Mouse (Mus musculus): ENCODE data around the gene Znfx1. TPM values are rescaled to one million over a fixed set of nuclear protein-coding genes. Genes with fewer than 3 reads are reported as not detected.
A peak's percentile ranks its signal among the peaks of the same experiment; 100 is the strongest.
"Not testable (repeated sequence)": the region's sequence is repeated elsewhere in the genome, so short reads cannot be mapped to it uniquely, and the experiment has no call there.

The Znfx1 gene
- polyA plus RNA-seq, 1 experiment from 2014 or later: 6.7 TPM

DNA sequence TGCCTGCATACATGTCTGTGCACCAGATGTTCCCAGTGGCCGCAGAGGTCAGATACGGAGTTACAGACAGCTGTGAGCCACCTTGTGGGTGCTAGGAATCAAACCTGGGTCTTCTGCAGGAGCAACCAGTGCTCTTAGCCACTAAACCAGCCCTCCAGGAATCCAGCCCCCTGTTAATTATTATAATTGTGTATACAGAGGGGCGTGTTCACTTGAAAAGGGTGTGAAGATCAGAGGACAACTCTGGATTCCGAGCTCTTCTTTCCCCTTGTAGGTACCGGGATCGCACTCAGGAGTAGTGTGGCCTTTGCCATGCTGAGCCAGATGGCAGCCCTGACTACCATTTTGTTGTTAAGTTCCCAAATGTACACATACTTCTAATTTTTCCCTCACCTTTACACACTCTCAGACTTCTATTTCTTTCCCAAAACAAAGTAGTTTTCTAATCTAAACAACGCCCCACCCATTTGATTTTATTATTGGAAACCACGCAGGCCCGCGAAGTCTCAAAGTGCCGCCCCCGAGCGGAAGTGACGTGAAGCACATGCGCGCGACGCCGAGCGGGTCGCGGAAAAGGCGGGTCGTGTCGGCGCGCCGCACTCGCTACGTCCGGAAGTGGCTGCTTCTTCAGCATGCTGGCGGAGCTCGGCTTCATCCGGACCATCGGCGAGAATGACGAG lies 48.0 kb downstream of the Znfx1 start, which contains the start of gene Ddx27:
Gene Ddx27 (plus strand): TSS at position 492 of the 680 bp plus-strand sequence.
- H3K4me2 ChIP-seq: peak within 1 kb of the TSS; percentile 99
- no peaks in the 10 kb centered on the region for H3K9me3 ChIP-seq
- 0 out of 2 replicates have a peak, but pooled peaks cover 3% of the 10 kb centered on the region for H3K27me3 ChIP-seq
- peak within 1 kb of the TSS; percentile 86 for H3K9ac ChIP-seq (replicated peaks)
- peak within 1 kb of the TSS; percentile 93 for H3K4me3 ChIP-seq (replicated peaks)
- 3% methylated on average over 37 of the region's 37 CpGs for WGBS
- H3K4me1 ChIP-seq (replicated peaks): peaks cover 14% of the 10 kb centered on the region
- H3K27ac ChIP-seq: peak within 1 kb of the TSS; percentile 78
- ATAC-seq (ENCODE audit: insufficient number of reproducible peaks, insufficient read depth, low FRiP score, low TSS enrichment, low read depth): peak; percentile 85
- H3K36me3 ChIP-seq: peaks cover 24% of the 10 kb centered on the region

DNA sequence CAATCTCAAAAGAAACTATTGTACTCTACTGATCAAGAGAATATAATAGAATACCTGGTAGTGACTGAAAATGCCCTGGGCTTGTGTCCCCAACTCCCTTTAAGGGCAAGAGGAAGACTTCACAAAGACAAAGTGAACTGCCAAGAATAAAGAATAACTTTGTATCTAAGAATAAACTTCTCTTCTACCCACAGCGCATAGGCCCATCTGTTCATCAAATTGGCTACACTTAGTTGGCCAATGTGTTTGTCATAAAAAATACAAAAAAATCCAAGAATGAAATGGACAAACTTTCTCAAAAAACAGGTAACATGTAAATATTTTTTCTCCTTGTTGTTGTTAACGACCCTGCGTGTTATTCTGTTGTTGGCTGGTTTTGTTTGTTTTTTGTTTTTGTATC lies 52.3 kb downstream of the Znfx1 start:
- Histone ChIP-seq H3K4me3 (replicated peaks) (no peak overlapping the region), H3K4me2 (no peak overlapping the region), H3K4me1 (replicated peaks) (peaks cover under 1% of the 10 kb centered on the region), H3K27ac (no peak overlapping the region), H3K9ac (replicated peaks) (no peak overlapping the region), H3K36me3 (no peaks in the 10 kb centered on the region), H3K27me3 (0 out of 2 replicates have a peak, but pooled peaks cover 3% of the 10 kb centered on the region), H3K9me3 (no peaks in the 10 kb centered on the region)
- no peak for ATAC-seq (ENCODE audit: insufficient number of reproducible peaks, insufficient read depth, low FRiP score, low TSS enrichment, low read depth)
- WGBS: 87% methylated on average over 3 of the region's 3 CpGs

DNA sequence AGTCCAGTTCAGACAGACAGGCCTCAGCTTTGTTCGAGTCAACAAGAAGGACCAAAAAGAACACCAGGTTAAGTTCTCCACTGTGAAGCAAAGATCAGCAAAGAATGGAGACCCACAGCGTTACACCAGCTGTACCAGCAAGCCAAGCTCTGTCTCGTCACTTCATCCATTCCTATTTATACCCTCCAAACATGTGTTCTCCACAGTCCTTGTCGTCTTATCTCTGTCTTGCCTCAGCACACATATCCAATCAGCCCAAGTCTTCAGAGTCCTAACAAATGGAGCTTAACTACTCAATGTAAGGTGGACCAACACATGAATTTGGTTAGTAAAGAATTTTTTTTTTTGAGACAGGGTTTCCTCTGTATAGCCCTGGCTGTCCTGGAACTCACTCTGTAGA lies 53.3 kb downstream of the Znfx1 start:
- Histone ChIP-seq H3K4me1 (replicated peaks) (no peaks in the 10 kb centered on the region), H3K9ac (replicated peaks) (no peak overlapping the region), H3K27ac (no peak overlapping the region), H3K4me3 (replicated peaks) (no peak overlapping the region), H3K27me3 (0 out of 2 replicates have a peak, but pooled peaks cover 3% of the 10 kb centered on the region), H3K9me3 (no peaks in the 10 kb centered on the region), H3K36me3 (no peaks in the 10 kb centered on the region), H3K4me2 (no peak overlapping the region)
- 79% methylated on average over 4 of the region's 4 CpGs for WGBS
- ATAC-seq (ENCODE audit: insufficient number of reproducible peaks, insufficient read depth, low FRiP score, low TSS enrichment, low read depth): no peak

- H3K36me3 ChIP-seq; H3K9me3 ChIP-seq; H3K9ac ChIP-seq (replicated peaks); H3K4me2 ChIP-seq; ATAC-seq (ENCODE audit: insufficient number of reproducible peaks, insufficient read depth, low FRiP score, low TSS enrichment, low read depth); H3K27ac ChIP-seq; H3K4me1 ChIP-seq (replicated peaks); H3K4me3 ChIP-seq (replicated peaks); H3K27me3 ChIP-seq: not testable (repeated sequence)
- 79% methylated on average over 4 of the region's 4 CpGs for whole genome bisulfite sequencing
Observed at GRCm38 (mm10) chr2:167007565-167007964, 55.2 kb downstream of the Znfx1 start.

GRCm38 (mm10) chr2:167007001-167007491 lies 55.8 kb downstream of the Znfx1 start:
- H3K4me3 ChIP-seq (replicated peaks): no peak overlapping the region
- 0 out of 2 replicates have a peak, but pooled peaks cover 3% of the 10 kb centered on the region for H3K27me3 ChIP-seq
- ATAC-seq (ENCODE audit: insufficient number of reproducible peaks, insufficient read depth, low FRiP score, low TSS enrichment, low read depth): no peak
- no peak overlapping the region for H3K27ac ChIP-seq
- WGBS: 76% methylated on average over 13 of the region's 13 CpGs
- H3K36me3 ChIP-seq: no peaks in the 10 kb centered on the region
- H3K9me3 ChIP-seq: no peaks in the 10 kb centered on the region
- no peak overlapping the region; the same call in 1 of the 2 replicates for H3K9ac ChIP-seq (replicated peaks)
- H3K4me2 ChIP-seq: no peak overlapping the region
- H3K4me1 ChIP-seq (replicated peaks): no peaks in the 10 kb centered on the region

DNA sequence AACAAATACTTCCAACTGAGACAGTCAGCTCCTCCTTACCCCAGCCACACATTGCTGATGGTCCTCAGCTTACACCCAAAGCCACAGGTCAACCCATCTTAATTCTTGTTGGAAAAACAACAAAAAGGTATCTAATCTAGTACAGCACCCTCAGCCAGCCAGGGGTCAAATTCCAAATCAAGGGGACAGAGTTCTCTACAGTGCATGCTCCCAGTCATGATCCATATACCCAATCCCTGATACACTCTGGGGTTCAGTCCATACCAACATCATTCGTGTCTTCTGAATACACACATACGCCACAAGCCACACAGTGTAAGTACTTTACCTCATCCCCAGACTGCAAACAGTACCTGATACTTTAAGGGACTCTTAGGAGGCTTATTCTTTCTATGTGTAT lies 56.5 kb downstream of the Znfx1 start:
- no peak for ATAC-seq (ENCODE audit: insufficient number of reproducible peaks, insufficient read depth, low FRiP score, low TSS enrichment, low read depth)
- no peak overlapping the region for H3K4me3 ChIP-seq (replicated peaks)
- H3K4me2 ChIP-seq: no peak overlapping the region
- H3K27ac ChIP-seq: no peak overlapping the region
- H3K9ac ChIP-seq (replicated peaks): no peak overlapping the region
- no peaks in the 10 kb centered on the region for H3K4me1 ChIP-seq (replicated peaks)
- H3K27me3 ChIP-seq: 0 out of 2 replicates have a peak, but pooled peaks cover 3% of the 10 kb centered on the region
- WGBS: 91% methylated on average over 2 of the region's 2 CpGs
- H3K36me3 ChIP-seq: no peaks in the 10 kb centered on the region
- H3K9me3 ChIP-seq: no peaks in the 10 kb centered on the region

- Histone ChIP-seq H3K4me1 (replicated peaks) (no peaks in the 10 kb centered on the region), H3K9me3 (no peaks in the 10 kb centered on the region), H3K4me3 (replicated peaks) (no peak overlapping the region), H3K4me2 (no peak overlapping the region), H3K36me3 (no peaks in the 10 kb centered on the region), H3K27me3 (no peaks in the 10 kb centered on the region), H3K27ac (no peak overlapping the region), H3K9ac (replicated peaks) (no peak overlapping the region)
- WGBS: 41% methylated on average over 8 of the region's 8 CpGs
- no peak for ATAC-seq (ENCODE audit: insufficient number of reproducible peaks, insufficient read depth, low FRiP score, low TSS enrichment, low read depth)
Observed at GRCm38 (mm10) chr2:167004099-167004854, 58.5 kb downstream of the Znfx1 start.

GRCm38 (mm10) chr2:167001486-167001885 lies 61.3 kb downstream of the Znfx1 start:
- Histone ChIP-seq H3K4me1 (replicated peaks) (0 out of 2 replicates have a peak, but pooled peaks cover 3% of the 10 kb centered on the region), H3K9me3 (no peaks in the 10 kb centered on the region), H3K27ac (no peak overlapping the region), H3K9ac (replicated peaks) (no peak overlapping the region), H3K27me3 (no peaks in the 10 kb centered on the region), H3K4me3 (replicated peaks) (no peak overlapping the region), H3K4me2 (no peak overlapping the region), H3K36me3 (no peaks in the 10 kb centered on the region)
- ATAC-seq (ENCODE audit: insufficient number of reproducible peaks, insufficient read depth, low FRiP score, low TSS enrichment, low read depth): no peak
- 53% methylated on average over 9 of the region's 9 CpGs for WGBS

- H3K36me3 ChIP-seq: no peaks in the 10 kb centered on the region
- peak overlapping the region; percentile 60 for H3K9ac ChIP-seq (replicated peaks)
- peaks cover 37% of the 10 kb centered on the region for H3K4me1 ChIP-seq (replicated peaks)
- peak overlapping the region; percentile 100 for H3K4me3 ChIP-seq (replicated peaks)
- ATAC-seq (ENCODE audit: insufficient number of reproducible peaks, insufficient read depth, low FRiP score, low TSS enrichment, low read depth): peak; percentile 27; the same call in 1 of the 2 replicates
- H3K4me2 ChIP-seq: peak overlapping the region; percentile 57
- peak overlapping the region; percentile 99 for H3K27ac ChIP-seq
- 39% methylated on average over 8 of the region's 8 CpGs for WGBS
- no peaks in the 10 kb centered on the region for H3K9me3 ChIP-seq
- no peaks in the 10 kb centered on the region for H3K27me3 ChIP-seq
Observed at GRCm38 (mm10) chr2:166996533-166996894, 66.3 kb downstream of the Znfx1 start.

DNA sequence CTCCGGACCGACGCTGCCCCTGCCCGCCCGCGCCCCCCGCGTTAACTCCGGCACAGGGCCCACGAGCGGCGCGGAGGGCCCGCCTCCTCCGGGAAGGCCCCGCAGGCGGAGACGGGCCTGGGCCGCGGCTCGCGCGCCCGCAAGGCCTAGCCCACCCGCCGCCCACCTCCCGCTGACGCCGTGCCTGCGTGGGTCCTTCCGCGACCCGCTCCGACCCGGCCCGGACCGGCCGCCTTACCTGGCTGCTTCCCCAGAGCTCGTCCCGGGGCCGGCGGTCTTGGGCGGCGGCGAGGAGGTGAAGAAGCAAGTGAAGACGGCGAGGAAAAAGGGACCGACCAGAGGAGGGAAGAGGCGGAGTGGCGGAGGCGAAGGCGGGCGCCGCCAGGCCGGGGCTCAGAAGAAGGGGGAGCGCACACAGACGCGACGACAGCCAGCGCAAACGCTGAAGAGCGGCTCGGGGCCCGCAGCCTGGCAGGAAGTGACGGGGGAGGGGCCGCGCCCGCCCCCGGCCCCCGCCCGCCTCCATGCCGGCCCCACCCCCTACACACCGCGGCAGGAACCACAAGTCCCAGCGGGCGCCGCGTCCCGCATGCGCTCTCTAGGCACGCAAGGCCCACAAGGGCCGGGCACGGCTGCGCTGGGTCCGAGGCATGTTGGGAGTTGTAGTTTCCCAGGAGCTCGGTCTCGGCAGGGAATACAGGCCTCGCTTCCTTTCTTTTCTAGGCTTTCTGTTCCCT lies 66.9 kb downstream of the Znfx1 start, which contains the start of gene Stau1:
Gene Stau1 (minus strand): TSS at position 504 of the 737 bp plus-strand sequence.
- peak; percentile 99 for ATAC-seq (ENCODE audit: insufficient number of reproducible peaks, insufficient read depth, low FRiP score, low TSS enrichment, low read depth)
- H3K4me2 ChIP-seq: peak within 1 kb of the TSS; percentile 98
- peak within 1 kb of the TSS; percentile 100 for H3K4me3 ChIP-seq (replicated peaks)
- H3K36me3 ChIP-seq: no peaks in the 10 kb centered on the region
- H3K4me1 ChIP-seq (replicated peaks): peaks cover 42% of the 10 kb centered on the region
- under 1% methylated on average over 87 of the region's 88 CpGs for WGBS
- no peaks in the 10 kb centered on the region for H3K27me3 ChIP-seq
- no peaks in the 10 kb centered on the region for H3K9me3 ChIP-seq
- peak within 1 kb of the TSS; percentile 98 for H3K9ac ChIP-seq (replicated peaks)
- peak within 1 kb of the TSS; percentile 99 for H3K27ac ChIP-seq

All from limb, embryonic 12.5 days (tissue).